Mouse (Mus musculus) neural tube, embryonic 11.5 days (tissue): ENCODE measurements at regions not wholly inside any gene's neighbourhood (a gene's known extent, or its start where the extent isn't known, plus 50 kb on each side); places are given as distances from the start of the nearest gene placed in this dataset.

Experiments
- ATAC-seq: fragments of 200-750 bp; cut with Nextera tagmentation; 2 replicates; pipeline ENCODE4 v1.8.0; 2017; ENCODE audit warnings: moderate number of reproducible peaks, mild to moderate bottlenecking, moderate TSS enrichment, moderate library complexity; ENCODE audit not compliant: insufficient read depth, low FRiP score, low TSS enrichment
- DNase-seq: peaks from one replicate; pipeline ENCODE4 v3.0.0-alpha.2; 2015; ENCODE audit warnings: low spot score
- H3K27ac ChIP-seq: fragments of 300-500 bp; sonication (generic); 2 replicates; pipeline ENCODE4 v1.5.1; 2014; ENCODE audit warnings: low read depth, mild to moderate bottlenecking, low read length
- H3K27me3 ChIP-seq: fragments of 300-500 bp; sonication (generic); 2 replicates; pipeline ENCODE4 v1.6.1; 2014; ENCODE audit warnings: mild to moderate bottlenecking, low read length, mixed read lengths; ENCODE audit not compliant: control insufficient read depth, insufficient read depth
- H3K36me3 ChIP-seq: fragments of 300-500 bp; sonication (generic); 2 replicates; pipeline ENCODE4 v1.6.1; 2014; ENCODE audit warnings: mild to moderate bottlenecking, low read length, moderate library complexity, mixed read lengths; ENCODE audit not compliant: control insufficient read depth, insufficient read depth
- H3K4me1 ChIP-seq: fragments of 300-500 bp; sonication (generic); 2 replicates; pipeline ENCODE4 v1.6.1; 2014; ENCODE audit warnings: low read length, mixed read lengths; ENCODE audit not compliant: control insufficient read depth, insufficient read depth
- H3K4me2 ChIP-seq: fragments of 300-500 bp; sonication (generic); 2 replicates; pipeline ENCODE4 v1.6.1; 2014; ENCODE audit warnings: low read depth, mild to moderate bottlenecking, moderate library complexity
- H3K4me3 ChIP-seq: fragments of 300-500 bp; sonication (generic); 2 replicates; pipeline ENCODE4 v1.5.1; 2014; ENCODE audit warnings: low read depth, low read length
- H3K9ac ChIP-seq: fragments of 300-500 bp; sonication (generic); 2 replicates; pipeline ENCODE4 v1.6.1; 2014; ENCODE audit warnings: mild to moderate bottlenecking, low read length
- H3K9me3 ChIP-seq: fragments of 300-500 bp; sonication (generic); 2 replicates; pipeline ENCODE4 v1.6.1; 2016; ENCODE audit warnings: low read length; ENCODE audit not compliant: control insufficient read depth
- WGBS: fragments of 180-500 bp; shearing (Covaris S2); extraction: QIAGEN DNeasy Blood & Tissue Kit; methylation state at CpG from one replicate; pipeline ENCODE4 v1.1.7; 2014; 5-methylcytosine and 5-hydroxymethylcytosine counted together

- Histone ChIP-seq H3K27ac (no peak overlapping the region), H3K9me3 (no peaks in the 10 kb centered on the region), H3K4me1 (no peaks in the 10 kb centered on the region), H3K36me3 (no peaks in the 10 kb centered on the region), H3K4me2 (no peak overlapping the region), H3K27me3 (no peaks in the 10 kb centered on the region), H3K9ac (no peak overlapping the region), H3K4me3 (no peak overlapping the region)
- DNase-seq (no peak), ATAC-seq (no peak)
- 75% methylated on average over 1 of the region's 1 CpGs for WGBS
These were observed 359.0 kb downstream of the En1 start for GRCm38 (mm10) chr1:120961235-120961634.

- 12% methylated on average over 8 of the region's 8 CpGs for WGBS
- Histone ChIP-seq H3K36me3 (no peaks in the 10 kb centered on the region), H3K4me2 (no peak overlapping the region), H3K27ac (no peak overlapping the region), H3K4me3 (no peak overlapping the region), H3K9ac (no peak overlapping the region), H3K27me3 (no peaks in the 10 kb centered on the region), H3K4me1 (no peaks in the 10 kb centered on the region), H3K9me3 (no peaks in the 10 kb centered on the region)
- no peak for ATAC-seq
- DNase-seq = no peak
These were observed 359.8 kb downstream of the En1 start for GRCm38 (mm10) chr1:120961984-120962383.

GRCm38 (mm10) chr1:120963477-120964178, 361.4 kb downstream of the En1 start:
- Histone ChIP-seq H3K36me3 (no peaks in the 10 kb centered on the region), H3K4me1 (no peaks in the 10 kb centered on the region), H3K9me3 (no peaks in the 10 kb centered on the region), H3K4me2 (peak overlapping the region; percentile 28), H3K27me3 (no peaks in the 10 kb centered on the region), H3K9ac (no peak overlapping the region), H3K27ac (no peak overlapping the region), H3K4me3 (no peak overlapping the region)
- 35% methylated on average over 14 of the region's 14 CpGs for WGBS
- ATAC-seq = no peak
- DNase-seq = peak; percentile 56

- no peak overlapping the region for H3K9ac ChIP-seq
- 57% methylated on average over 17 of the region's 17 CpGs for WGBS
- DNase-seq = no peak
- no peaks in the 10 kb centered on the region for H3K4me1 ChIP-seq
- no peak overlapping the region for H3K27ac ChIP-seq
- H3K36me3 ChIP-seq = no peaks in the 10 kb centered on the region
- ATAC-seq = no peak
- H3K27me3 ChIP-seq = no peaks in the 10 kb centered on the region
- H3K4me2 ChIP-seq = peak overlapping the region; percentile 28
- H3K4me3 ChIP-seq = no peak overlapping the region
- H3K9me3 ChIP-seq = no peaks in the 10 kb centered on the region
These were observed 361.9 kb downstream of the En1 start for GRCm38 (mm10) chr1:120964179-120964517.

- Histone ChIP-seq H3K9me3 (no peaks in the 10 kb centered on the region), H3K4me3 (no peak overlapping the region), H3K4me2 (no peak overlapping the region), H3K27ac (no peak overlapping the region), H3K4me1 (no peaks in the 10 kb centered on the region), H3K27me3 (no peaks in the 10 kb centered on the region), H3K9ac (no peak overlapping the region), H3K36me3 (no peaks in the 10 kb centered on the region)
- DNase-seq (no peak), ATAC-seq (no peak)
- WGBS = 80% methylated on average over 3 of the region's 3 CpGs
These were observed 363.9 kb downstream of the En1 start for GRCm38 (mm10) chr1:120966132-120966531.

- 80% methylated on average over 1 of the region's 1 CpGs for WGBS
- H3K9ac ChIP-seq = no peak overlapping the region
- DNase-seq (no peak), ATAC-seq (no peak)
- H3K36me3 ChIP-seq = no peaks in the 10 kb centered on the region
- no peaks in the 10 kb centered on the region for H3K9me3 ChIP-seq
- no peaks in the 10 kb centered on the region for H3K4me1 ChIP-seq
- H3K27ac ChIP-seq = no peak overlapping the region
- no peaks in the 10 kb centered on the region for H3K27me3 ChIP-seq
- no peak overlapping the region for H3K4me3 ChIP-seq
- no peak overlapping the region for H3K4me2 ChIP-seq
These were observed 357.7 kb downstream of the Insig2 start for GRCm38 (mm10) chr1:120974661-120975060.

GRCm38 (mm10) chr1:121004535-121004934, 327.9 kb downstream of the Insig2 start:
- no peaks in the 10 kb centered on the region for H3K36me3 ChIP-seq
- no peaks in the 10 kb centered on the region for H3K27me3 ChIP-seq
- H3K4me1 ChIP-seq = no peaks in the 10 kb centered on the region
- H3K9me3 ChIP-seq = no peaks in the 10 kb centered on the region
- no peak overlapping the region for H3K27ac ChIP-seq
- ATAC-seq (no peak), DNase-seq (no peak)
- no peak overlapping the region for H3K4me3 ChIP-seq
- H3K9ac ChIP-seq = no peak overlapping the region
- H3K4me2 ChIP-seq = no peak overlapping the region
- WGBS = 92% methylated on average over 7 of the region's 7 CpGs

- H3K9me3 ChIP-seq = no peaks in the 10 kb centered on the region
- no peak overlapping the region for H3K4me2 ChIP-seq
- DNase-seq (no peak), ATAC-seq (no peak)
- H3K27me3 ChIP-seq = no peaks in the 10 kb centered on the region
- 48% methylated on average over 3 of the region's 3 CpGs for WGBS
- no peak overlapping the region for H3K4me3 ChIP-seq
- no peak overlapping the region for H3K27ac ChIP-seq
- no peak overlapping the region for H3K9ac ChIP-seq
- H3K4me1 ChIP-seq = no peaks in the 10 kb centered on the region
- H3K36me3 ChIP-seq = no peaks in the 10 kb centered on the region
These were observed 327.2 kb downstream of the Insig2 start for GRCm38 (mm10) chr1:121005198-121005597.

- ATAC-seq (no peak), DNase-seq (no peak)
- no peak overlapping the region for H3K4me2 ChIP-seq
- no peaks in the 10 kb centered on the region for H3K4me1 ChIP-seq
- H3K4me3 ChIP-seq = no peak overlapping the region
- no peaks in the 10 kb centered on the region for H3K27me3 ChIP-seq
- H3K9ac ChIP-seq = no peak overlapping the region
- no peaks in the 10 kb centered on the region for H3K9me3 ChIP-seq
- no peaks in the 10 kb centered on the region for H3K36me3 ChIP-seq
- no peak overlapping the region for H3K27ac ChIP-seq
These were observed 320.3 kb downstream of the Insig2 start for GRCm38 (mm10) chr1:121012126-121012525.
